Mouse (Mus musculus) limb, embryonic 11.5 days (tissue): ENCODE measurements around the gene Anapc16. TPM values are rescaled to one million over a fixed set of nuclear protein-coding genes. Genes with fewer than 3 reads are reported as not detected.
"Not testable (repeated sequence)": the region's sequence is repeated elsewhere in the genome, so short reads cannot be mapped to it uniquely, and the experiment has no call there.

ENCODE experiments used
- ATAC-seq: fragments of 200-750 bp; cut with Nextera tagmentation; 2 replicates; pipeline ENCODE4 v1.8.0; 2017; ENCODE audit warnings: low read depth; ENCODE audit not compliant: insufficient number of reproducible peaks, low FRiP score, low TSS enrichment
- DNase-seq: peaks from one replicate; pipeline ENCODE4 v3.0.0-alpha.2; 2015; ENCODE audit warnings: low spot score
- H3K27ac ChIP-seq: fragments of 300-500 bp; sonication (generic); replicated peaks from 2 replicates; pipeline ENCODE4 v1.5.1; 2014; ENCODE audit warnings: low read depth, mild to moderate bottlenecking, low read length
- H3K27me3 ChIP-seq: fragments of 300-500 bp; sonication (generic); 2 replicates; pipeline ENCODE4 v1.6.1; 2014; ENCODE audit warnings: mild to moderate bottlenecking, low read length, mixed read lengths; ENCODE audit not compliant: control insufficient read depth, insufficient read depth
- H3K36me3 ChIP-seq: fragments of 300-500 bp; sonication (generic); 2 replicates; pipeline ENCODE4 v1.6.1; 2014; ENCODE audit warnings: mild to moderate bottlenecking, low read length, moderate library complexity, mixed read lengths; ENCODE audit not compliant: control insufficient read depth, insufficient read depth
- H3K4me1 ChIP-seq: fragments of 300-500 bp; sonication (generic); 2 replicates; pipeline ENCODE4 v1.6.1; 2014; ENCODE audit warnings: low read length, mixed read lengths; ENCODE audit not compliant: control insufficient read depth, insufficient read depth
- H3K4me2 ChIP-seq: fragments of 300-500 bp; sonication (generic); 2 replicates; pipeline ENCODE4 v1.6.1; 2014; ENCODE audit warnings: low read depth, mild to moderate bottlenecking, moderate library complexity; ENCODE audit not compliant: severe bottlenecking
- H3K4me3 ChIP-seq: fragments of 300-500 bp; sonication (generic); 2 replicates; pipeline ENCODE4 v1.5.1; 2014; ENCODE audit warnings: low read depth, low read length
- H3K9ac ChIP-seq: fragments of 300-500 bp; sonication (generic); 2 replicates; pipeline ENCODE4 v1.6.1; 2014; ENCODE audit warnings: mild to moderate bottlenecking, low read length
- H3K9me3 ChIP-seq: fragments of 300-500 bp; sonication (generic); 2 replicates; pipeline ENCODE4 v1.6.1; 2016; ENCODE audit warnings: low read length; ENCODE audit not compliant: control insufficient read depth
- WGBS: fragments of 180-500 bp; shearing (Covaris S2); extraction: QIAGEN DNeasy Blood & Tissue Kit; methylation state at CpG from one replicate; pipeline ENCODE4 v1.1.7; 2014; 5-methylcytosine and 5-hydroxymethylcytosine counted together
- polyA plus RNA-seq: library from polyadenylated mRNA; unstranded; fragments of >200 nt; fragmentation: Nextera tagmentation; extraction: Ambion mirVana; gene quantifications from 2 replicates; pipeline ENCODE4 v1.2.1, GENCODE M21; 2014

Anapc16 gene
- polyA plus RNA-seq, 1 experiment from 2014 or later: 112 TPM

- Histone ChIP-seq H3K36me3 (no peaks in the 10 kb centered on the region), H3K27me3 (no peaks in the 10 kb centered on the region)
Observed at GRCm38 (mm10) chr10:60016223-60016622, 13.3 kb upstream of the Anapc16 start.

GRCm38 (mm10) chr10:60009115-60009514, 6.2 kb upstream of the Anapc16 start:
- Histone ChIP-seq H3K27ac (no peak overlapping the region), H3K4me1 (no peaks in the 10 kb centered on the region), H3K9me3 (no peaks in the 10 kb centered on the region), H3K27me3 (no peaks in the 10 kb centered on the region), H3K9ac (no peak overlapping the region), H3K4me3 (no peak overlapping the region), H3K4me2 (no peak overlapping the region), H3K36me3 (no peaks in the 10 kb centered on the region)
- ATAC-seq: no peak
- DNase-seq: no peak
- 88% methylated on average over 3 of the region's 3 CpGs for WGBS

More at GRCm38 (mm10) chr10:60016223-60016622, 13.3 kb upstream of the Anapc16 start:
- Histone ChIP-seq H3K4me2 (no peak overlapping the region), H3K27ac (no peak overlapping the region), H3K4me1 (no peaks in the 10 kb centered on the region), H3K9me3 (no peaks in the 10 kb centered on the region), H3K4me3 (no peak overlapping the region), H3K9ac (no peak overlapping the region)
- WGBS: 91% methylated on average over 6 of the region's 6 CpGs
- DNase-seq (no peak), ATAC-seq (no peak)

- WGBS: 63% methylated on average over 2 of the region's 2 CpGs
- Histone ChIP-seq H3K27me3 (no peaks in the 10 kb centered on the region), H3K4me1 (no peaks in the 10 kb centered on the region), H3K36me3 (peaks cover 2% of the 10 kb centered on the region; the same call in 1 of the 2 replicates), H3K9ac (no peak overlapping the region), H3K27ac (no peak overlapping the region), H3K4me2 (no peak overlapping the region), H3K9me3 (no peaks in the 10 kb centered on the region), H3K4me3 (no peak overlapping the region)
- no peak for DNase-seq
- no peak for ATAC-seq
Observed at GRCm38 (mm10) chr10:60005264-60005663, 2.3 kb upstream of the Anapc16 start.

GRCm38 (mm10) chr10:60003847-60004246, 912 bp upstream of the Anapc16 start:
- DNase-seq (no peak), ATAC-seq (no peak)
- Histone ChIP-seq H3K27ac (peak overlapping the region; percentile 84; the same call in 1 of the 2 replicates), H3K4me1 (no peaks in the 10 kb centered on the region), H3K4me2 (peak overlapping the region; percentile 56), H3K27me3 (no peaks in the 10 kb centered on the region), H3K9me3 (no peaks in the 10 kb centered on the region), H3K4me3 (peak overlapping the region; percentile 43), H3K9ac (peak overlapping the region; percentile 60), H3K36me3 (peaks cover 2% of the 10 kb centered on the region; the same call in 1 of the 2 replicates)
- 80% methylated on average over 9 of the region's 9 CpGs for WGBS

GRCm38 (mm10) chr10:60003213-60003752, 348 bp upstream of the Anapc16 start:
- Histone ChIP-seq H3K4me2 (peak overlapping the region; percentile 56), H3K9me3 (no peaks in the 10 kb centered on the region), H3K36me3 (peaks cover 2% of the 10 kb centered on the region; the same call in 1 of the 2 replicates), H3K27ac (peak overlapping the region; percentile 84), H3K4me1 (no peaks in the 10 kb centered on the region), H3K4me3 (peak overlapping the region; percentile 43), H3K9ac (peak overlapping the region; percentile 60), H3K27me3 (no peaks in the 10 kb centered on the region)
- WGBS: under 1% methylated on average over 21 of the region's 21 CpGs
- ATAC-seq (no peak; the same call in 1 of the 2 replicates), DNase-seq (no peak)

GRCm38 (mm10) chr10:60002203-60002602, 732 bp downstream of the Anapc16 start:
- Histone ChIP-seq H3K4me2 (peak overlapping the region; percentile 56), H3K27me3 (no peaks in the 10 kb centered on the region), H3K4me3 (peak overlapping the region; percentile 43), H3K9ac (peak overlapping the region; percentile 68), H3K4me1 (no peaks in the 10 kb centered on the region), H3K27ac (peak overlapping the region; percentile 91), H3K9me3 (no peaks in the 10 kb centered on the region), H3K36me3 (peaks cover 2% of the 10 kb centered on the region; the same call in 1 of the 2 replicates)
- ATAC-seq (no peak), DNase-seq (no peak)
- 7% methylated on average over 12 of the region's 12 CpGs for WGBS

GRCm38 (mm10) chr10:60001663-60002062, 1.3 kb downstream of the Anapc16 start:
- WGBS: 85% methylated on average over 8 of the region's 8 CpGs
- H3K9me3 ChIP-seq, H3K9ac ChIP-seq, H3K4me1 ChIP-seq, H3K4me2 ChIP-seq, DNase-seq, H3K27me3 ChIP-seq, H3K36me3 ChIP-seq, H3K27ac ChIP-seq, ATAC-seq: not testable (repeated sequence)
- H3K4me3 ChIP-seq: peak overlapping the region; percentile 43; the same call in 1 of the 2 replicates

GRCm38 (mm10) chr10:59999057-59999456, 3.9 kb downstream of the Anapc16 start:
- 94% methylated on average over 3 of the region's 3 CpGs for WGBS
- ATAC-seq: no peak
- Histone ChIP-seq H3K4me3 (no peak overlapping the region), H3K9me3 (no peaks in the 10 kb centered on the region), H3K27me3 (no peaks in the 10 kb centered on the region), H3K9ac (no peak overlapping the region), H3K4me2 (no peak overlapping the region), H3K27ac (no peak overlapping the region), H3K4me1 (no peaks in the 10 kb centered on the region), H3K36me3 (peaks cover 9% of the 10 kb centered on the region)
- no peak for DNase-seq

- H3K4me1 ChIP-seq: no peaks in the 10 kb centered on the region
- no peak overlapping the region for H3K4me2 ChIP-seq
- H3K9me3 ChIP-seq: no peaks in the 10 kb centered on the region
- peaks cover 9% of the 10 kb centered on the region for H3K36me3 ChIP-seq
- no peak for ATAC-seq
- 22% methylated on average over 7 of the region's 7 CpGs for WGBS
- H3K27me3 ChIP-seq: no peaks in the 10 kb centered on the region
- no peak overlapping the region for H3K9ac ChIP-seq
- H3K27ac ChIP-seq: no peak overlapping the region
- no peak overlapping the region for H3K4me3 ChIP-seq
- DNase-seq: peak; percentile 66
Observed at GRCm38 (mm10) chr10:59997591-59997990, 5.3 kb downstream of the Anapc16 start.
